Mouse (Mus musculus) heart, embryonic 10.5 days (tissue): ENCODE measurements around the gene Fuz. TPM values are rescaled to one million over a fixed set of nuclear protein-coding genes. Genes with fewer than 3 reads are reported as not detected.

Experiments
- DNase-seq: peaks from one replicate; pipeline ENCODE4 v3.0.0-alpha.2; 2017; ENCODE audit warnings: low spot score
- H3K27ac ChIP-seq: fragments of 300-500 bp; sonication (generic); 2 replicates; pipeline ENCODE4 v1.5.1; 2016; ENCODE audit warnings: mild to moderate bottlenecking
- H3K27me3 ChIP-seq: fragments of 300-500 bp; sonication (generic); 2 replicates; pipeline ENCODE4 v1.6.1; 2016; ENCODE audit warnings: mild to moderate bottlenecking; ENCODE audit not compliant: poor library complexity, insufficient read depth, severe bottlenecking
- H3K36me3 ChIP-seq: fragments of 300-500 bp; sonication (generic); 2 replicates; pipeline ENCODE4 v1.6.1; 2016; ENCODE audit warnings: mild to moderate bottlenecking, moderate library complexity
- H3K4me1 ChIP-seq: fragments of 300-500 bp; sonication (generic); 2 replicates; pipeline ENCODE4 v1.6.1; 2016; ENCODE audit warnings: mild to moderate bottlenecking
- H3K4me3 ChIP-seq: fragments of 300-500 bp; sonication (generic); 2 replicates; pipeline ENCODE4 v1.5.1; 2016; ENCODE audit warnings: mild to moderate bottlenecking, moderate library complexity
- H3K9me3 ChIP-seq: fragments of 300-500 bp; sonication (generic); 2 replicates; pipeline ENCODE4 v1.6.1; 2016; ENCODE audit warnings: mild to moderate bottlenecking, moderate library complexity
- WGBS: fragments of 180-500 bp; shearing (Covaris S2); methylation state at CpG from one replicate; pipeline ENCODE4 v1.1.7; 2016; 5-methylcytosine and 5-hydroxymethylcytosine counted together
- polyA plus RNA-seq: library from polyadenylated mRNA; unstranded; fragments of >200 nt; fragmentation: Nextera tagmentation; extraction: Ambion mirVana; gene quantifications from 2 replicates; pipeline ENCODE4 v1.2.1, GENCODE M21; 2016

Fuz gene
- polyA plus RNA-seq, 1 experiment from 2014 or later: 14.9 TPM

- no peak overlapping the region for H3K4me3 ChIP-seq
- H3K27me3 ChIP-seq: no peaks in the 10 kb centered on the region
- H3K9me3 ChIP-seq: no peaks in the 10 kb centered on the region
- H3K36me3 ChIP-seq: peaks cover 87% of the 10 kb centered on the region
- no peak for DNase-seq
- no peak overlapping the region for H3K27ac ChIP-seq
- peaks cover 15% of the 10 kb centered on the region for H3K4me1 ChIP-seq
- 89% methylated on average over 3 of the region's 3 CpGs for WGBS
Observed at GRCm38 (mm10) chr7:44883036-44883435, 12.8 kb upstream of the Fuz start.

GRCm38 (mm10) chr7:44884637-44885036 is 11.2 kb upstream of the Fuz start:
- H3K27ac ChIP-seq: no peak overlapping the region
- peaks cover 86% of the 10 kb centered on the region for H3K36me3 ChIP-seq
- H3K4me3 ChIP-seq: no peak overlapping the region
- no peak for DNase-seq
- 94% methylated on average over 5 of the region's 5 CpGs for WGBS
- H3K27me3 ChIP-seq: no peaks in the 10 kb centered on the region
- H3K4me1 ChIP-seq: peaks cover 11% of the 10 kb centered on the region
- no peaks in the 10 kb centered on the region for H3K9me3 ChIP-seq

- H3K27ac ChIP-seq: no peak overlapping the region
- no peaks in the 10 kb centered on the region for H3K27me3 ChIP-seq
- H3K4me3 ChIP-seq: no peak overlapping the region
- DNase-seq: no peak
- H3K4me1 ChIP-seq: peaks cover 26% of the 10 kb centered on the region
- no peaks in the 10 kb centered on the region for H3K9me3 ChIP-seq
- 89% methylated on average over 7 of the region's 7 CpGs for WGBS
- H3K36me3 ChIP-seq: peaks cover 73% of the 10 kb centered on the region
Observed at GRCm38 (mm10) chr7:44886964-44887363, 8.9 kb upstream of the Fuz start.

- DNase-seq: no peak
- WGBS: 88% methylated on average over 13 of the region's 13 CpGs
- H3K36me3 ChIP-seq: peaks cover 58% of the 10 kb centered on the region
- H3K9me3 ChIP-seq: no peaks in the 10 kb centered on the region
- 0 out of 2 replicates have a peak overlapping the region, but pooled peaks have one; percentile 1 for H3K4me3 ChIP-seq
- peaks cover 26% of the 10 kb centered on the region for H3K4me1 ChIP-seq
- no peaks in the 10 kb centered on the region for H3K27me3 ChIP-seq
- no peak overlapping the region for H3K27ac ChIP-seq
Observed at GRCm38 (mm10) chr7:44888256-44889105, 7.4 kb upstream of the Fuz start.

GRCm38 (mm10) chr7:44890180-44890579 is 5.7 kb upstream of the Fuz start:
- H3K27me3 ChIP-seq: no peaks in the 10 kb centered on the region
- WGBS: 81% methylated on average over 7 of the region's 7 CpGs
- DNase-seq: no peak
- H3K9me3 ChIP-seq: no peaks in the 10 kb centered on the region
- peaks cover 26% of the 10 kb centered on the region for H3K4me1 ChIP-seq
- H3K36me3 ChIP-seq: peaks cover 44% of the 10 kb centered on the region
- H3K27ac ChIP-seq: no peak overlapping the region
- H3K4me3 ChIP-seq: no peak overlapping the region

- peaks cover 38% of the 10 kb centered on the region for H3K36me3 ChIP-seq
Observed at GRCm38 (mm10) chr7:44890737-44891136, 5.1 kb upstream of the Fuz start.

GRCm38 (mm10) chr7:44891611-44892010 is 4.3 kb upstream of the Fuz start:
- Histone ChIP-seq H3K4me3 (peak overlapping the region; percentile 72), H3K36me3 (peaks cover 31% of the 10 kb centered on the region), H3K27me3 (no peaks in the 10 kb centered on the region), H3K9me3 (no peaks in the 10 kb centered on the region), H3K27ac (peak overlapping the region; percentile 95), H3K4me1 (peaks cover 27% of the 10 kb centered on the region)
- WGBS: 25% methylated on average over 6 of the region's 6 CpGs
- DNase-seq: no peak

More at GRCm38 (mm10) chr7:44890737-44891136, 5.1 kb upstream of the Fuz start:
- WGBS: 91% methylated on average over 4 of the region's 4 CpGs
- no peak overlapping the region for H3K27ac ChIP-seq
- H3K4me3 ChIP-seq: peak overlapping the region; percentile 72; the same call in 1 of the 2 replicates
- no peaks in the 10 kb centered on the region for H3K27me3 ChIP-seq
- H3K9me3 ChIP-seq: no peaks in the 10 kb centered on the region
- peaks cover 26% of the 10 kb centered on the region for H3K4me1 ChIP-seq
- DNase-seq: no peak

- peak; percentile 96 for DNase-seq
- WGBS: under 1% methylated on average over 56 of the region's 56 CpGs
- no peaks in the 10 kb centered on the region for H3K9me3 ChIP-seq
- H3K27ac ChIP-seq: peak within 1 kb of the TSS; percentile 95
- H3K4me1 ChIP-seq: peaks cover 35% of the 10 kb centered on the region
- H3K36me3 ChIP-seq: peaks cover 26% of the 10 kb centered on the region
- no peaks in the 10 kb centered on the region for H3K27me3 ChIP-seq
- peak within 1 kb of the TSS; percentile 72 for H3K4me3 ChIP-seq
Observed at GRCm38 (mm10) chr7:44892276-44892921, 3.5 kb upstream of the Fuz start, which contains the start of gene Med25. TSS of gene Med25 (minus strand) at chr7:44892712.

- WGBS: 33% methylated on average over 8 of the region's 8 CpGs
- H3K27me3 ChIP-seq: no peaks in the 10 kb centered on the region
- no peak for DNase-seq
- H3K4me3 ChIP-seq: no peak overlapping the region; the same call in 1 of the 2 replicates
- H3K9me3 ChIP-seq: no peaks in the 10 kb centered on the region
- peak overlapping the region; percentile 32; the same call in 1 of the 2 replicates for H3K27ac ChIP-seq
- H3K36me3 ChIP-seq: peaks cover 24% of the 10 kb centered on the region
- H3K4me1 ChIP-seq: peaks cover 41% of the 10 kb centered on the region
Observed at GRCm38 (mm10) chr7:44893197-44893596, 2.7 kb upstream of the Fuz start.

- H3K9me3 ChIP-seq: no peaks in the 10 kb centered on the region
- no peak overlapping the region for H3K4me3 ChIP-seq
- WGBS: 84% methylated on average over 3 of the region's 3 CpGs
- peaks cover 22% of the 10 kb centered on the region for H3K36me3 ChIP-seq
- peaks cover 45% of the 10 kb centered on the region for H3K4me1 ChIP-seq
- no peak overlapping the region for H3K27ac ChIP-seq
- no peak for DNase-seq
- H3K27me3 ChIP-seq: no peaks in the 10 kb centered on the region
Observed at GRCm38 (mm10) chr7:44894175-44894574, 1.7 kb upstream of the Fuz start.

- Histone ChIP-seq H3K4me3 (peak overlapping the region; percentile 68), H3K4me1 (peaks cover 48% of the 10 kb centered on the region), H3K27ac (peak overlapping the region; percentile 89; the same call in 1 of the 2 replicates), H3K27me3 (no peaks in the 10 kb centered on the region), H3K36me3 (peaks cover 26% of the 10 kb centered on the region), H3K9me3 (no peaks in the 10 kb centered on the region)
- no peak for DNase-seq
- 75% methylated on average over 7 of the region's 7 CpGs for WGBS
Observed at GRCm38 (mm10) chr7:44895206-44895592, 680 bp upstream of the Fuz start.

GRCm38 (mm10) chr7:44896499-44896898 is 620 bp downstream of the Fuz start:
- Histone ChIP-seq H3K27ac (peak overlapping the region; percentile 89), H3K27me3 (no peaks in the 10 kb centered on the region), H3K4me3 (peak overlapping the region; percentile 68), H3K36me3 (peaks cover 30% of the 10 kb centered on the region), H3K9me3 (no peaks in the 10 kb centered on the region), H3K4me1 (peaks cover 49% of the 10 kb centered on the region)
- DNase-seq: no peak
- WGBS: 47% methylated on average over 10 of the region's 10 CpGs

- peak overlapping the region; percentile 62; the same call in 1 of the 2 replicates for H3K27ac ChIP-seq
- WGBS: 35% methylated on average over 19 of the region's 19 CpGs
- no peak for DNase-seq
- H3K4me1 ChIP-seq: peaks cover 54% of the 10 kb centered on the region
- peaks cover 51% of the 10 kb centered on the region for H3K36me3 ChIP-seq
- no peaks in the 10 kb centered on the region for H3K9me3 ChIP-seq
- H3K4me3 ChIP-seq: peak overlapping the region; percentile 30; the same call in 1 of the 2 replicates
- H3K27me3 ChIP-seq: no peaks in the 10 kb centered on the region
Observed at GRCm38 (mm10) chr7:44898607-44899006, 2.7 kb downstream of the Fuz start.
